Mouse (Mus musculus): ENCODE results near the gene Arsj.

DNA sequence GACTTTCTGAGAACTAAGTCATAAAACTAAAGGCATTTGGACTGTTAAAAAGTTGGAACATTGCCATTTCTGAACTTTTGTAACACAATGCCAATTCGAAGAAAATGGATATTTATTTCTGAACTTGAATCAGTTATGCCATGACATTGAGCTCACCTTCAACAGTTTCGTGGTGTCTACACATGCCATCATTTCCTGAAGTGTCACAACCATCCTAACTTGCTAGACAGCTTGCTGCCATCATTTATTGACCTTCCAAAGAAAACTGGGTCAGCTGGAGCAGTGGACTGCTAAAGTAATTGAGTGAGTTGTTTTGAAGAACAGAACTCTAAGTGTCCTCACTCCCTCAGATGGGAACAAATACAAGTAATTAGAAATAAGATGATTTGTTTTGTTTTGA lies 16.2 kb downstream of the Arsj start:
- TF ChIP-seq POLR2A (IDR thresholded peaks at IDR 0.05; ENCODE audit: borderline replicate concordance, control insufficient read depth, low read depth, low read length) (no peak), CTCF (IDR thresholded peaks at IDR 0.05; ENCODE audit: control insufficient read depth, insufficient read depth, low read length) (no peak)

Measured in bone marrow, adult 2 months (tissue).